Mouse (Mus musculus) kidney, postnatal 14 days (tissue): ENCODE measurements around the gene Arl16.

Experiments
- DNase-seq: peaks from one replicate; pipeline ENCODE4 v3.0.0; 2022; ENCODE audit warnings: mixed read lengths

The Arl16 gene

DNA sequence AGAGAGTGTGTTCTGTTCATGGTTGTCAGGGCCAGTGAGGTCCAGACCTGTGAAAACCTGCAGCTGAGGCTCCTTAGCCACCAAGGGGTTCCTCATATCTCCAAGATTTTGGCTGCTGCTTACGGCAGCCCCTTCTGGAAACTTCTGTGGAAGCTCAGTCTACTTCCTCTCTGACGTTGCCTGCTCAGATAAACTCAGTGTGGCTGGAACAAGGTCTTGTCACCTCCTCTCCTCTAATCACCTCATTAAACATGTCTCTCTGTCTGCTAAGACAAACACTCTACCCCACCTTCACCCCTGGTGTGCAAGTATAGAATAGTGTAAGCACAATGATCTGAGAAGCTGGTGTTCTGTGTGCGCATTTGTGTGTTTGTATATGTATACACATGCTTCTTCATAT lies 21.9 kb downstream of the Arl16 start:
- DNase-seq: no peak

DNA sequence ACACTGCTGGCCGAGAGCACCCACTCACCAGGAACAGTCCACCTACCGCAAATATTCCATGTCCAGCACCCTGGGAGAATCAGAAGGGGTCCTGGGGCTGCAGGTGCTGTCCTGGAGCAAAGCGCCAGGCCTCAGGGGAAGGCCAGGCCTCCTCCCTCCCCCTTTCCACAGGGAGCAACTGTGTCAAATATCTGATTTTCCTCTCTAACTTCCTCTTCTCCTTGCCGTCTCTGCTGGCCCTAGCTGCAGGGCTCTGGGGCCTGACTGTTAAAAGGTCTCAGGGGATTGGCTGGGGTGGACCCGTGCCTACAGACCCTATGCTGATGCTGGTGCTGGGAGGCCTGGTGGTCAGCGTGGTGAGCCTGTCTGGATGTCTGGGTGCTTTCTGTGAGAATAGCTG lies 23.3 kb downstream of the Arl16 start:
- DNase-seq: no peak

GRCm38 (mm10) chr11:120442765-120443280 lies 24.6 kb downstream of the Arl16 start:
- no peak for DNase-seq

GRCm38 (mm10) chr11:120442344-120442743 lies 25.1 kb downstream of the Arl16 start, which contains the start of gene Tspan10:
Gene Tspan10 (plus strand): TSS chr11:120442644.
- no peak for DNase-seq

DNA sequence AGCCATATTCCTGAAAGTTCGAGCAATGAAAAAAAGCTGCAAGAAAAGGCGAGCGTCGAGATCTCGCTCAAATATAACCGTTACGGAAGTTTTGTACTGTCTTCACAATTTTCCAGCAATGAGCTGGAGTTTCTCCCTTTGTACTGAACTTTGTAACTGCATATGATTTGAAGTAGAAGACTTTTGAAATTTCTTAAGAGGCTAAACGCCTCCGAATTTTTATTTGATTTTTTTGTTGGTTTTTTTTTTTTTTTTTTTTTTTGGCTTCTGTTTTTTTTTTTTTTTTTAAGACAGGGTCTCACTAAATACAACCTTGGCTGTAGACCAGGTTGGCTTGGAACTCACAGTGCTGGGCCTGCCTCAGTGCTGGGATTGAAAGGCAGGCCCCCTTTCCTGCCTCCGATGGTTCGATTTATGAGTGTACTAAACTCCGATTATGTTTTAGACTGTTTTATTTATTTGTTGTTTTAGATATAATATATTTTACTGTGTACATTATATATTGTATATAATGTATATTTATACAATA lies 29.5 kb downstream of the Arl16 start:
- no peak for DNase-seq

GRCm38 (mm10) chr11:120437152-120437856 lies 30.1 kb downstream of the Arl16 start, which contains the start of gene Nploc4:
Gene Nploc4 (minus strand): TSS chr11:120437708.
- DNase-seq: peak; percentile 92

DNA sequence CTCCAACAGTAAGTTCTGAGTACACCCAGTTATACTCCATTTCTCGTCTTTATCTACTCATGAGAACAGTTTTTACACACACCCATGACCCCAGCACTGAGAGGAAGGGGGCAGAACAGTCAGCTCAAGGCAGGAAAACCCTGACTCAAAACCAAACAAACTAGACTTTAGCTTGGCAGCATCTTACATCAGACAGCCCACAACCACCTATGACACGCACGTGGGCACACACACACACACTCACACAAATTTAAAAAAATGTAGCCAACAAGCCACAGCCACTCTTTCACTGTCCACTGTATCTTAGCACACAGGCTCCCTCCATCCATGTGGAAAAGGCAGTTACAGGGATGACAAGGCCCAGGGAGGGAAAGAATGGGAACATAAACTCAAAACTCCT lies 40.7 kb downstream of the Arl16 start:
- DNase-seq: no peak

GRCm38 (mm10) chr11:120423569-120424295 lies 43.7 kb downstream of the Arl16 start:
- DNase-seq: peak; percentile 67

DNA sequence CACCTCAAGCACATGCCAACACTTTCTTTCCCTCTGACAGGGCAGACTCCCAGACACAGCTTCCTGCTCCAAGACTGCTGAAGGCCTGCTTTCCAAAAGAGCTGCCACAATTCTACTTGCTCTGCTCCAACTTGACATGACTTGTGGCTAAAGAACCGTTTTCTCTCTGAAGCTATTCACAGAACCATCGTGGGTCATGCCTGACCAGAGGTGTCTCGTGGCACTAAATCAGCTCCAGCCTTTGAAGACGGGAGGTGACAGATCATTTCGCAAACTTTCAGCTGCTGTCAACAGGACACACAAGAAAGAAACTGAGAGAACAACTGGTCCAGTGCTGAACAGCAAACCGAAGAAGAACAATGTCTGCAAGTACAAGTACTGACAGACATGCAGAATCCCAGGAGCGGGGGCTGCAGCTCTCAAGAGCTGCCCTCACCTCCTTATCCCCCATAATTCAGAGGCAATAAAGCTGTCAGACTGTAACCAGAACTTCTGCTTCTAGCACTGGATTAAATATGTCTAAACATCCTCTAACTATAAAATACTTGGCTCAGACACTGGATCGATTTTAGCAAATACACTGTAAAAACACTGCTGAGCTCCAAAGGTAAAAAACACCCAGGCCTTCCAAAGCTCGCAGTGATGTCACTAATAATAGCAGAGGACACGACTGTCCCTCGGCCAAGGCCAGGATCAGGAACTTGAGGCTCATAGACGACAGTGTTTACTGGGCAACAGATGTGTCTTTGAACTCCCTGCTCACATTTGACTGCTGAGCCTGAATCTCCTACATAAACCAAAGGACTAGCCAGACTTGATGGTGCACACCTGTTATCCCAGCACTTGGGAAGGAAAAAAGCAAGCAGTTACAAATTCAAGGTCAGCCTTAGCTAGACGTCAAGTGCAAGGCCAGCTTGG lies 44.5 kb downstream of the Arl16 start:
- peak; percentile 24 for DNase-seq

GRCm38 (mm10) chr11:120418592-120418991 lies 48.8 kb downstream of the Arl16 start:
- DNase-seq: no peak

- DNase-seq: no peak
Measured at GRCm38 (mm10) chr11:120417852-120418251, 49.6 kb downstream of the Arl16 start.
